Mouse (Mus musculus) stomach, embryonic 14.5 days (tissue): ENCODE measurements around the gene Trmt5. TPM values are rescaled to one million over a fixed set of nuclear protein-coding genes. Genes with fewer than 3 reads are reported as not detected.

ENCODE experiments used
- ATAC-seq: fragments of 200-750 bp; cut with Nextera tagmentation; 2 replicates; pipeline ENCODE4 v1.8.0; 2017; ENCODE audit warnings: low read depth, moderate TSS enrichment; ENCODE audit not compliant: insufficient number of reproducible peaks, insufficient read depth, low FRiP score
- H3K27ac ChIP-seq: fragments of 300-500 bp; sonication (generic); 2 replicates; pipeline ENCODE4 v1.5.1; 2014; ENCODE audit warnings: mild to moderate bottlenecking, low read length, moderate library complexity, mixed read lengths
- H3K27me3 ChIP-seq: fragments of 300-500 bp; sonication (generic); 2 replicates; pipeline ENCODE4 v1.6.1; 2014; ENCODE audit warnings: low read length, control low read depth, mixed read lengths; ENCODE audit not compliant: control insufficient read depth, insufficient read depth
- H3K36me3 ChIP-seq: fragments of 300-500 bp; sonication (generic); 2 replicates; pipeline ENCODE4 v1.6.1; 2014; ENCODE audit warnings: mild to moderate bottlenecking, control low read depth, low read length, moderate library complexity, mixed read lengths; ENCODE audit not compliant: control insufficient read depth, insufficient read depth
- H3K4me1 ChIP-seq: fragments of 300-500 bp; sonication (generic); 2 replicates; pipeline ENCODE4 v1.6.1; 2014; ENCODE audit warnings: low read length, control low read depth, mixed read lengths; ENCODE audit not compliant: control insufficient read depth, insufficient read depth
- H3K4me2 ChIP-seq: fragments of 300-500 bp; sonication (generic); replicated peaks from 2 replicates; pipeline ENCODE4 v1.6.1; 2014; ENCODE audit warnings: low read depth, low read length, control low read depth
- H3K4me3 ChIP-seq: fragments of 300-500 bp; sonication (generic); 2 replicates; pipeline ENCODE4 v1.5.1; 2014; ENCODE audit warnings: low read depth, low read length, control low read depth
- H3K9ac ChIP-seq: fragments of 300-500 bp; sonication (generic); replicated peaks from 2 replicates; pipeline ENCODE4 v1.6.1; 2014; ENCODE audit warnings: low read depth, mild to moderate bottlenecking, control low read depth, low read length, moderate library complexity, mixed read lengths
- H3K9me3 ChIP-seq: fragments of 300-500 bp; sonication (generic); 2 replicates; pipeline ENCODE4 v1.6.1; 2016; ENCODE audit warnings: low read depth, low read length, control low read depth; ENCODE audit not compliant: control insufficient read depth
- WGBS: fragments of 180-500 bp; shearing (Covaris S2); extraction: QIAGEN DNeasy Blood & Tissue Kit; methylation state at CpG from one replicate; pipeline ENCODE4 v1.1.7; 2014; 5-methylcytosine and 5-hydroxymethylcytosine counted together
- polyA plus RNA-seq: library from polyadenylated mRNA; unstranded; fragments of >200 nt; fragmentation: Nextera tagmentation; extraction: Ambion mirVana; gene quantifications from 2 replicates; pipeline ENCODE4 v1.2.1, GENCODE M21; 2014

Gene Trmt5
- polyA plus RNA-seq, 1 experiment from 2014 or later: 19.4 TPM

DNA sequence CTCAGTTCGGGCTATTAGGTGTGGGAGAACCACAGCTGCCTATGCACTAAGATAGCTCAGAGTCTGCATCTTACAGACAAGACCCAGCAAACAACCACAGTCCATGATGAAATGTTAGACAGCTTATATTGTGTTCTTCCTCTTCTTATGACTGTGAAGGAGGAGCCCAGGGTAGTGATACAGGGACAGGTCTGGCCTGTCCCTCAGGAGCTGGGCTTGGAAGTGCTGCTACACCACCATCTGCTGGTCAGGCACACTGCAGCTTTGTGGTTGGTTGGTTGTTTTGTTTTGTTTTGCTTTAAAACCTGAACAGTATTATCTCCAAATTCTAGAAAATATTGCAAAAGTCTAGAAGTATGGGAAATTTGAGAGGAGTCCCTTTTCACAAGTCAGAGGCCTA is 38.2 kb upstream of the Trmt5 start:
- ATAC-seq: no peak

DNA sequence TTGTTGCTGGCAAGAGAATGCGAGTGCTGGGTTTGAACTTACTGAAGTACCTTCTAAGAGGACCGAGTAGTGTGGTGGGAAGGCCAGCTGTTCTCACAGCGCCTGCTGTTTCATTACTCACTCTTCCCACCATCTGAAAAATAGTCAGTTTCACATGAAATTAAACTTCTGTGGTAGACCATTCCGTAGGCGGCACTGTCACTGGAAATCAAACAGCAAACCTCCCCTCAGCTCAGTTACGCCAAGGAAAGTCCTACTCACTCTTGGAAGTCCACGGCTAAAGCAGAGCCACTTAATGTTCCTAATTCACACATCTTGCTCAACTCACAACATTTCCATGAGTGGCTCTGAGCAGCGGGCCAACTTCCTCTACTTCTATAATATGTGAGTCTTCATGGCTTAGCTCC is 37.7 kb upstream of the Trmt5 start:
- no peak overlapping the region for H3K4me2 ChIP-seq
- H3K9ac ChIP-seq: no peak overlapping the region
- H3K27me3 ChIP-seq: no peaks in the 10 kb centered on the region
- ATAC-seq: no peak
- H3K9me3 ChIP-seq: no peaks in the 10 kb centered on the region
- H3K4me1 ChIP-seq: no peaks in the 10 kb centered on the region
- H3K4me3 ChIP-seq: no peak overlapping the region
- H3K36me3 ChIP-seq: no peaks in the 10 kb centered on the region
- H3K27ac ChIP-seq: no peak overlapping the region
- 90% methylated on average over 8 of the region's 8 CpGs for WGBS

More for the DNA sequence above, 38.2 kb upstream of the Trmt5 start:
- Histone ChIP-seq H3K27me3 (no peaks in the 10 kb centered on the region), H3K4me2 (no peak overlapping the region), H3K4me1 (no peaks in the 10 kb centered on the region), H3K27ac (no peak overlapping the region), H3K4me3 (no peak overlapping the region), H3K9ac (no peak overlapping the region), H3K9me3 (no peaks in the 10 kb centered on the region), H3K36me3 (no peaks in the 10 kb centered on the region)
- 57% methylated on average over 1 of the region's 1 CpGs for WGBS

DNA sequence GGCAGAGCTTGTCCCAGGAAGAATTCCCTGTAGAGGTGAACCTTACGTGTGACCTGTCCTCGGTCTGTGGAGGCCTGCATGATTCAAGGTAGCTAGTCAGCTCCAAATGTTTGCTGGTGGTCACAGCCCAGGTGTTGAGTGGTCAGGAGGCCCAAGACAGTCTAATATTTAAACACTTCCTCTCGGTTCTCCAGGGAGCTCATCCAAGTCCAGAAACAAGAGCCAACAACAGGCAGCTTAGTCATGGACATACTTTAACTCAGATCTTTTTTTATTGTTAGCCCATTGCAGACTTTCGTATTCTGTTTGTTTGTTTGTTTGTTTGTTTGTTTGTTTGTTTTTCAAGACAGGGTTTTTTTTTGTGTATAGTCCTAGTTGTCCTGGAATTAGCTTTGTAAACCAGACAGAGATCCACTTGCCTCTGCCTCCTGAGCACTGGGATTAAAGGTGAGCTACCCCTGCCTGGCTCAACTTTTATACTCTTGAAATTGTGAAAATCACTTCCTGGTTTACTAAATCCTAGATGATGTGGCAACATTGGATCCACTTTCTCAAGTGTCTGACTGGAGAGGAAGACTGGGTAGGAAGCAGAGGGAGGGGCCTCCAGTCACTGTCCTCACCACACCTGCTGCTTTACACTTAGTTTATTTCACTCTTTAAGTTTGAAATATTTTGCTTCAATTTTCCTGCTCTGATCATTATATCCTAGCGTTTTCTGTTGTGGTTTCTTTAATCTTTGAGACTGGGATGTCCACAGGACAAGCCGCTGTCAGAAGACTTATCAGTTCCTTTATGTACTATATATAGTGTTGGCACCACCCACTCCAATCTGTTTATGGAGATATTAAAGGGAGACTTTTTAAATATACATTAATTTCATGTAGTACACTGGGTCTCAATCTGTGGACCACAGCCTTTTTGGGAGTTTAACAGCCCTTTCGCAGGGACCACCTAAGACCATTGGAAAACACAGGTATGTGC is 31.5 kb upstream of the Trmt5 start:
- Histone ChIP-seq H3K9ac (no peak overlapping the region), H3K4me3 (no peak overlapping the region), H3K4me1 (no peaks in the 10 kb centered on the region), H3K27ac (no peak overlapping the region), H3K9me3 (no peaks in the 10 kb centered on the region), H3K4me2 (no peak overlapping the region), H3K27me3 (no peaks in the 10 kb centered on the region), H3K36me3 (no peaks in the 10 kb centered on the region)
- WGBS: 87% methylated on average over 7 of the region's 7 CpGs
- ATAC-seq: no peak

DNA sequence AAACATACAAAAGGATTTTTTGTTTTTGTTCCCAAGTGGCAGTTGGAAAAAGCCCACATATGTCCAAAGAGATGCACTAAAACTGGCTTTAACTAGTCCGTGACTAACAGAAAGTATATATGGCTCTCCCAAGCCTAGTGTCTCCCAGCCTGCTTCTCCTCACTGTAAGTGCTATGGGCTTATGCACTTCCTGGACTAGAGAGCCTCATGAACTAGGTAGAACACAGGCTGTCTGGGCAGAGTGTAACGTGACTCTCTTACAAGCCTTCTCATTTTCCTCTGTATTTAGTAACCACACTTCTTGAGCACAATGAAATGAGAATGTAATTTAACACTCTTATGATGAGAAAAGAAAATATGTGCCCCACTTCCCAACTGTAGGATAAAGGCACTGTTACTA is 22.2 kb upstream of the Trmt5 start:
- Histone ChIP-seq H3K9me3 (no peaks in the 10 kb centered on the region), H3K27me3 (no peaks in the 10 kb centered on the region), H3K27ac (no peak overlapping the region), H3K4me1 (no peaks in the 10 kb centered on the region), H3K4me2 (no peak overlapping the region), H3K4me3 (no peak overlapping the region), H3K36me3 (no peaks in the 10 kb centered on the region), H3K9ac (no peak overlapping the region)
- WGBS: 72% methylated on average over 2 of the region's 2 CpGs
- ATAC-seq: no peak

DNA sequence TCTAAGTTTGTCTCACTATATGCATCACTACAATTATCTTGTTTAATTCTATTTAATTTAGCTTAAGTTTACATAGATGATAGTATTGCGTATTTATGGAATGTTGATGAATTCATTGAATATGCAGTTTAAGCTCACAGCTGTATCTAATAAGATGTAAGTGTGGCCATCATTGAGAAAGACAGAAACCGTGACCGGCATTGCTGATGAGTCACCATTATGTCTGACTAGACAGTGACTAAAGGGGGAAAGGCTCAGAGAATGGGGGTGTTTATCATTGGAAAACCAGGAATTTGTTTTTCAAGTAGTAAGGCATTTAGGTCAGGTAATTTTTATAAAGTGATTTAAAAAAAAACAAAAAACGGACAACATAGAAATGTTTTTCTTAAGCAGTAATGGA is 21.2 kb upstream of the Trmt5 start:
- Histone ChIP-seq H3K27me3 (no peaks in the 10 kb centered on the region), H3K27ac (no peak overlapping the region), H3K4me1 (no peaks in the 10 kb centered on the region), H3K36me3 (no peaks in the 10 kb centered on the region), H3K4me3 (no peak overlapping the region), H3K9ac (no peak overlapping the region), H3K9me3 (no peaks in the 10 kb centered on the region), H3K4me2 (no peak overlapping the region)
- WGBS: 90% methylated on average over 4 of the region's 4 CpGs
- no peak for ATAC-seq

DNA sequence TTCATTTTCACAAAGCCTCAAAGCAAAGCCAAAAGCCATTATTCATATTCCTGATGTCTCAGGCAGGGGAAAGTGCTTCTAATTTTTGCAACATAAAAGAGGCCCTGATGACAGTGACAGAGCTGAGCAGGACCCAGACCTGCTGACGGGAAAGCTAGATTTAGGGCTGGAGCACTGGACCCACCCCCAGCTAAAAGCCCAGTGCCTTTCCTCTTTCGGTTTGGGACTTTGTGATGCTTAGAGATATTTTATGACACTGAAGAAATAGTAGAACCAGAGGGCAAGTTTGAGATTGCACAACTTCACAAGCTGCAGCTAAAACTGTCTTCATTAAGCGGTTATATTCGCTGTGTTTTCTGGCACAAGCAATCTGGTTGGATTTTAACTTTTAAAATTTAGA is 18.1 kb upstream of the Trmt5 start:
- ATAC-seq: no peak
- Histone ChIP-seq H3K4me1 (no peaks in the 10 kb centered on the region), H3K27ac (no peak overlapping the region), H3K9me3 (no peaks in the 10 kb centered on the region), H3K4me2 (no peak overlapping the region), H3K27me3 (no peaks in the 10 kb centered on the region), H3K4me3 (no peak overlapping the region), H3K9ac (no peak overlapping the region), H3K36me3 (no peaks in the 10 kb centered on the region)
- WGBS: 64% methylated on average over 4 of the region's 4 CpGs

DNA sequence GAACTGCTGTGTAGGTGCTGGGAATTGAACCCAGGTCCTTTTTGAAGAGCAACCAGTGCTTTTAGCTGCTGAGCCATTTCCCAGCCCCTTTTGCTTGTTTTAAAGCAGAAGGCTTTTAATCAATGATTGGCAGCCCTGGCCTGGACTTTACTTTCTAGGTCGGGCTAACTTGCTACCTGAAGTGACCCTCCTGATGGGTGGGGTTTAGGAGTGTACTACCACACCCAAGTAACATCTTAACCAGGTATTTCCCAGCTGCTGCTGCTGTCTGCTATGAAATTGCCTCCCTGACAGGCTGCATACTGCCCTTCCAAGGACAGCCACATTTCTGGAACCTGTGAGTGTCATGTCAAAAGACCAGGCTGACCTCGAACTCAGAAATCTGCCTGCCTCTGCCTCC is 14.0 kb upstream of the Trmt5 start:
- H3K36me3 ChIP-seq: no peaks in the 10 kb centered on the region
- H3K27ac ChIP-seq: no peak overlapping the region
- no peak overlapping the region for H3K4me3 ChIP-seq
- no peak overlapping the region for H3K9ac ChIP-seq
- WGBS: 82% methylated on average over 2 of the region's 2 CpGs
- ATAC-seq: no peak
- no peak overlapping the region for H3K4me2 ChIP-seq
- no peaks in the 10 kb centered on the region for H3K4me1 ChIP-seq
- no peaks in the 10 kb centered on the region for H3K9me3 ChIP-seq
- no peaks in the 10 kb centered on the region for H3K27me3 ChIP-seq

DNA sequence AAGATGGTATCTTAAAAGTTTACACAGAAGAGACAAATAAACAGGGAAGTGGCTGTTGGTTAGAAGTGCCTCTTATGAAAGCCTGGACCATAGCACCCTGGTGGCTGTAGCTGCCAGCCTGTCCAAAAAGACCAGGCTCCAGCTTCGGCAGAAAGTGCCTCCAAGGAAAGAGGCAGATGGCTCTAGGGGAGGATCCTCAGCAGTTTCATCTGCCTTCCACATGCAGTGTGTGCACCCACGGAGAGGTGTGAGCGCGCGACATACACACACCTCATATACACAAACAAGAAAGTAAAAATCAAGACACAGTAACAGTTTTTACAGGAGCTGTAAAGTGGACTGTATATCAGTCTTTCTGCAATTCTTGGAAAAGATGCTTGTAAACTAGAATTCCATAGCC is 12.1 kb upstream of the Trmt5 start:
- Histone ChIP-seq H3K4me1 (no peaks in the 10 kb centered on the region), H3K27ac (no peak overlapping the region), H3K9ac (no peak overlapping the region), H3K9me3 (no peaks in the 10 kb centered on the region), H3K4me3 (no peak overlapping the region), H3K4me2 (no peak overlapping the region), H3K36me3 (no peaks in the 10 kb centered on the region), H3K27me3 (no peaks in the 10 kb centered on the region)
- 87% methylated on average over 5 of the region's 5 CpGs for WGBS
- no peak for ATAC-seq
